Mouse (Mus musculus): ENCODE measurements around the gene Cep55. TPM values are rescaled to one million over a fixed set of nuclear protein-coding genes. Genes with fewer than 3 reads are reported as not detected.

The Cep55 gene
- polyA plus RNA-seq, 1 experiment from 2014 or later = 33.5 TPM

Other genes with a start within 250 kb of the Cep55 start
- 5.5 and 6.7 TPM in 2 replicates for gene Myof, start 11.4 kb upstream of the Cep55 start, polyA plus RNA-seq (2015; fragmentation: Nextera tagmentation; extraction: Ambion mirVana)
- 0.35 and 0.49 TPM in 2 replicates for gene Ffar4, start 42.1 kb downstream of the Cep55 start, polyA plus RNA-seq (2015; fragmentation: Nextera tagmentation; extraction: Ambion mirVana)
- 4.3 and 4.5 TPM in 2 replicates for gene Rbp4, start 70.3 kb downstream of the Cep55 start, polyA plus RNA-seq (2015; fragmentation: Nextera tagmentation; extraction: Ambion mirVana)
- not detected in 2 replicates for gene Pde6c, start 77.8 kb downstream of the Cep55 start, polyA plus RNA-seq (2015; fragmentation: Nextera tagmentation; extraction: Ambion mirVana)
- gene Fra10ac1, start 169.1 kb downstream of the Cep55 start, polyA plus RNA-seq (2015; fragmentation: Nextera tagmentation; extraction: Ambion mirVana) = 26.3 and 29.2 TPM in 2 replicates
- gene Lgi1, start 209.5 kb downstream of the Cep55 start, polyA plus RNA-seq (2015; fragmentation: Nextera tagmentation; extraction: Ambion mirVana) = 0.17 and 0.25 TPM in 2 replicates

Data from heart, embryonic 16.5 days (tissue).